Mouse (Mus musculus) liver, adult 2 months (tissue): ENCODE data around the gene Nup205. TPM values are rescaled to one million over a fixed set of nuclear protein-coding genes. Genes with fewer than 3 reads are reported as not detected.

ENCODE experiments used
- DNase-seq: peaks from one replicate; pipeline ENCODE4 v3.0.0-alpha.2; 2011; ENCODE audit warnings: low read depth, low spot score; ENCODE audit errors: extremely low read depth
- H3K27ac ChIP-seq: fragments of 200-500 bp; replicated peaks from 2 replicates; pipeline ENCODE4 v1.5.1; 2012; ENCODE audit warnings: low read depth, mild to moderate bottlenecking, control low read depth, inconsistent platforms, low read length; ENCODE audit not compliant: insufficient read depth
- H3K27me3 ChIP-seq: fragments of 200-500 bp; 2 replicates; pipeline ENCODE4 v1.6.1; 2012; ENCODE audit warnings: mild to moderate bottlenecking, moderate library complexity, low read length, inconsistent platforms; ENCODE audit not compliant: control insufficient read depth, insufficient read depth
- H3K36me3 ChIP-seq: fragments of 200-500 bp; 2 replicates; pipeline ENCODE4 v1.6.1; 2012; ENCODE audit warnings: low read length, inconsistent platforms; ENCODE audit not compliant: control insufficient read depth, insufficient read depth
- H3K4me1 ChIP-seq: fragments of 200-500 bp; 2 replicates; pipeline ENCODE4 v1.6.1; 2011; ENCODE audit warnings: low read length; ENCODE audit not compliant: control insufficient read depth, insufficient read depth
- H3K4me3 ChIP-seq: fragments of 200-500 bp; 2 replicates; pipeline ENCODE4 v1.5.1; 2011; ENCODE audit warnings: low read depth, mild to moderate bottlenecking, control low read depth, low read length, moderate library complexity; ENCODE audit not compliant: insufficient read depth
- H3K79me2 ChIP-seq: fragments of 200-500 bp; 2 replicates; pipeline ENCODE4 v1.6.1; 2012; ENCODE audit warnings: inconsistent platforms, mild to moderate bottlenecking, low read length, moderate library complexity; ENCODE audit not compliant: control insufficient read depth, insufficient read depth
- H3K9ac ChIP-seq: fragments of 200-500 bp; 2 replicates; pipeline ENCODE4 v1.6.1; 2012; ENCODE audit warnings: low read depth, mild to moderate bottlenecking, control low read depth, inconsistent platforms, low read length
- CTCF ChIP-seq: fragments of 200-500 bp; IDR thresholded peaks from 2 replicates; pipeline ENCODE4 v1.5.1; 2011; ENCODE audit warnings: low read depth, low read length, control low read depth
- POLR2A ChIP-seq: fragments of 200-500 bp; IDR thresholded peaks from 2 replicates; pipeline ENCODE4 v1.6.1; 2011; ENCODE audit warnings: low read length, control low read depth; ENCODE audit not compliant: insufficient read depth; ENCODE audit errors: extremely low read depth
- WGBS: fragments of 180-500 bp; shearing (Covaris S2); methylation state at CpG from one replicate; pipeline ENCODE4 v1.1.7; 2018; 5-methylcytosine and 5-hydroxymethylcytosine counted together
- polyA plus RNA-seq: library from polyadenylated mRNA; depleted of rRNA; stranded (reverse); fragments of >200 nt; gene quantifications from 2 replicates; pipeline ENCODE4 v1.2.3, GENCODE M21; 2012; rRNA removed
- total RNA-seq: library from RNA; depleted of rRNA; stranded (reverse); fragments of >200 nt; gene quantifications from 2 replicates; pipeline ENCODE4 v1.2.3, GENCODE M21; 2014; rRNA removed

The Nup205 gene
- 9.5 and 10.6 TPM in 2 replicates for total RNA-seq
- polyA plus RNA-seq = 4.2 and 6.4 TPM in 2 replicates

DNA sequence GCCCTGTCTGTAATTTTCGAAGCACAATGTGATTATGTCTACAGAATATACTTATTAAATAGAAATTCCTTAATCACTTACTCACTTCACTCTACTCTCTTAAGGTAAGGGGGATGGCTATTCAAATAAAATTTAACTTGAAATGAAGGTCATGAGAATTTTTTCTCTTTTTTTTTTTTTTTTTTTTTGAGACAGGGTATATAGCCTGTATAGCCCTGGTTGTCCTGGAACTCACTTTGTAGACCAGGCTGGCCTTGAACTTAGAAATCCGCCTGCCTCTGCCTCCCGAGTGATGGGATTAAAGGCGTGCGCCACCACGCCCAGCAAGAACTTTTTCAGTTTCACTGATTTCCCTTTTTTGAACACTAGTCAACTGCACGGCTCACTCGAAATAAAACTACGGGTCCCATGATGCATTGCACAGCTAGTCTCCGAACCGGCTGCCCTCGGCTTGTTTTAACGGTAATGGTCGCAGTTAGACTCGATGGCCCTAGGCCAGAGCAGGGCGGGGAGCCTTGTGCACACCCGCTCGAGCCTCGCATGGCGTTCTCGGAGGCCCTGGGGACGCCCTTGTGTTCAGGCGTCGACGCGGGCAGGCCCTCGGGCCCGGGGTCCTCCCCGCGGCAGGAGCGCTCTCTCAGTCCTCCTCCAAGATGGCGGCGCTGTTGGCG is at the start of gene Nup205:
TSS of gene Nup205 (plus strand) at position 443 of the 671 bp plus-strand sequence.
- Histone ChIP-seq H3K4me1 (peaks cover 3% of the 10 kb centered on the region; the same call in 1 of the 2 replicates), H3K27ac (peak within 1 kb of the TSS; percentile 99), H3K36me3 (no peaks in the 10 kb centered on the region), H3K4me3 (peak within 1 kb of the TSS; percentile 99), H3K27me3 (no peaks in the 10 kb centered on the region), H3K79me2 (peaks cover 9% of the 10 kb centered on the region; the same call in 1 of the 2 replicates), H3K9ac (peak within 1 kb of the TSS; percentile 99)
- WGBS = 3% methylated on average over 34 of the region's 34 CpGs
- peak; percentile 85 for DNase-seq
- TF ChIP-seq POLR2A (no peak), CTCF (no peak)

GRCm38 (mm10) chr6:35132806-35133205 is 44.4 kb upstream of the Nup205 start:
- WGBS = 2% methylated on average over 11 of the region's 11 CpGs
- 0 out of 2 replicates have a peak overlapping the region, but pooled peaks have one; percentile 9 for H3K27ac ChIP-seq
- H3K36me3 ChIP-seq = no peaks in the 10 kb centered on the region

DNA sequence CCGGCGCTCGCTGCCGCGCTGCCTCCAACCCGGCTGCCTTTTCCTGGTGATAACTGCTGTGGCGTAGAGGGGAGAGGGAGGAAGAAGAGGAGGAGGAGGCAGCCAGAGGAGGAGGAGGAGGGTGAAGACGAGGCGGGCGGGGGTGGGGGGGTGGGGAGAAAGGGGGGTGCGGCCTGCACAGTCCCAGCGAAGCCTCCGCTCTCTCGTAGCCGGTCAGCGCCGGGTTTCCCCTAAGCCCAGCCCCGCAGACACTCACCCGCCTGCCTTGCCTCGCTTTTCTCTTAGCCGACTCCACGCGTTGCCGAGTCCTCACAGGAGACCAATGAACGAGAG is 44.0 kb upstream of the Nup205 start:
- under 1% methylated on average over 21 of the region's 25 CpGs for WGBS
- no peak for DNase-seq
- H3K27ac ChIP-seq = peak overlapping the region; percentile 85
- peak overlapping the region; percentile 91 for H3K4me3 ChIP-seq
- peaks cover 13% of the 10 kb centered on the region for H3K4me1 ChIP-seq
- H3K27me3 ChIP-seq = no peaks in the 10 kb centered on the region
- peaks cover 15% of the 10 kb centered on the region; the same call in 1 of the 2 replicates for H3K79me2 ChIP-seq
- no peaks in the 10 kb centered on the region for H3K36me3 ChIP-seq
- TF ChIP-seq POLR2A (no peak), CTCF (no peak)
- peak overlapping the region; percentile 94 for H3K9ac ChIP-seq

More at GRCm38 (mm10) chr6:35132806-35133205, 44.4 kb upstream of the Nup205 start:
- TF ChIP-seq POLR2A (no peak), CTCF (no peak)
- Histone ChIP-seq H3K9ac (peak overlapping the region; percentile 94), H3K79me2 (peaks cover 15% of the 10 kb centered on the region; the same call in 1 of the 2 replicates), H3K4me3 (peak overlapping the region; percentile 91), H3K27me3 (no peaks in the 10 kb centered on the region), H3K4me1 (peaks cover 13% of the 10 kb centered on the region)
- DNase-seq = no peak

GRCm38 (mm10) chr6:35133579-35134488 is 43.4 kb upstream of the Nup205 start, which contains the start of gene Cnot4:
Gene Cnot4 (minus strand): TSS chr6:35133724.
- no peak for TF ChIP-seq CTCF
- TF ChIP-seq POLR2A = peak; percentile 82
- H3K4me1 ChIP-seq = peaks cover 13% of the 10 kb centered on the region
- peak within 1 kb of the TSS; percentile 85 for H3K27ac ChIP-seq
- no peaks in the 10 kb centered on the region for H3K36me3 ChIP-seq
- H3K79me2 ChIP-seq = peaks cover 13% of the 10 kb centered on the region; the same call in 1 of the 2 replicates
- H3K9ac ChIP-seq = peak within 1 kb of the TSS; percentile 94
- peak within 1 kb of the TSS; percentile 91 for H3K4me3 ChIP-seq
- DNase-seq = peak; percentile 90
- WGBS = under 1% methylated on average over 55 of the region's 55 CpGs
- H3K27me3 ChIP-seq = no peaks in the 10 kb centered on the region

DNA sequence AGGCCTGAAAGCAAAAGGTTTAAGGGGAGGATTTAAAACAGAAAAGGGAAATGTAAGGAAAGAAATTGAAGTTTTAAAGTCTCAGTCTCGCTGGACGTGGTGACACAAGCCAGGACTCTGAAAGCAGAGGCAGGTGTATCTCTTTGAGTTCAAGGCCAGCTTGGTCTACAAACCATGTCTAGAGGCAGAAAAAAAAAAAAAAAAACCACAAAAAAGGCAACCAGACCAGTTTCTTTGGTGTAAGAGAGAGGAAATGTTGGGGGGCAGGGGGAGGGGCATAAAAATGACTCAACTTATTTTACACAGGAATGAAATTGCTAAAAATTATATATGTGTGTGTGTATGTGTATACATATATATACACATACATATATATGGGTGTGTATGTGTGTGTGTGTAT is 42.4 kb upstream of the Nup205 start:
- H3K36me3 ChIP-seq = no peaks in the 10 kb centered on the region
- peaks cover 13% of the 10 kb centered on the region for H3K4me1 ChIP-seq
- TF ChIP-seq CTCF (no peak), POLR2A (no peak)
- WGBS = 69% methylated on average over 2 of the region's 2 CpGs
- no peaks in the 10 kb centered on the region for H3K27me3 ChIP-seq
- no peak overlapping the region for H3K9ac ChIP-seq
- no peak overlapping the region for H3K27ac ChIP-seq
- H3K4me3 ChIP-seq = no peak overlapping the region
- DNase-seq = no peak
- H3K79me2 ChIP-seq = peaks cover 9% of the 10 kb centered on the region; the same call in 1 of the 2 replicates
